Mouse (Mus musculus) myocyte (in vitro differentiated cells): Measurements from ENCODE around the gene Nfkbib. TPM values are rescaled to one million over a fixed set of nuclear protein-coding genes. Genes with fewer than 3 reads are reported as not detected.

Experiments
- H3K27me3 ChIP-seq: one replicate; pipeline ENCODE4 v1.6.1; 2011; ENCODE audit not compliant: control insufficient read depth, insufficient read depth, insufficient read length
- H3K36me3 ChIP-seq: one replicate; pipeline ENCODE4 v1.6.1; 2011; ENCODE audit not compliant: control insufficient read depth, insufficient read depth
- H3K4me2 ChIP-seq: one replicate; pipeline ENCODE4 v1.6.1; 2011; ENCODE audit warnings: low read depth, control low read depth
- H3K4me3 ChIP-seq: one replicate; pipeline ENCODE4 v1.5.1; 2011; ENCODE audit warnings: mild to moderate bottlenecking, control low read depth, moderate library complexity
- H3K79me2 ChIP-seq: one replicate; pipeline ENCODE4 v1.6.1; 2011; ENCODE audit not compliant: control insufficient read depth, insufficient read depth
- H3ac ChIP-seq: one replicate; pipeline ENCODE4 v1.6.1; 2011; ENCODE audit not compliant: control insufficient read depth, insufficient read length
- CEBPB ChIP-seq: IDR thresholded peaks from 2 replicates; pipeline ENCODE4 v1.6.1; 2011; ENCODE audit warnings: mild to moderate bottlenecking, moderate library complexity; ENCODE audit not compliant: poor library complexity, insufficient read depth, severe bottlenecking
- E2F4 ChIP-seq: IDR thresholded peaks from one replicate; pipeline ENCODE4 v1.6.1; 2011; ENCODE audit warnings: mild to moderate bottlenecking, control low read depth, moderate library complexity; ENCODE audit not compliant: insufficient read depth
- MAX ChIP-seq: IDR thresholded peaks from one replicate; pipeline ENCODE4 v1.6.1; 2011; ENCODE audit warnings: low read depth, mild to moderate bottlenecking, control low read depth
- MYOD1 ChIP-seq, 3 experiments: IDR thresholded peaks; one replicate each; pipeline ENCODE4 v1.6.1; 2011; ENCODE audit warnings: control low read depth in 2 of 3, low read depth in 2 of 3, mild to moderate bottlenecking in 2 of 3, moderate library complexity in 1 of 3; ENCODE audit not compliant: insufficient read length in 2 of 3, control insufficient read depth in 1 of 3
- MYOG ChIP-seq, 3 experiments: IDR thresholded peaks; one replicate each; pipeline ENCODE4 v1.6.1; 2011; ENCODE audit warnings: control low read depth in 2 of 3, low read depth in 2 of 3, mild to moderate bottlenecking in 2 of 3; ENCODE audit not compliant: insufficient read length in 2 of 3, control insufficient read depth in 1 of 3, insufficient read depth in 1 of 3
- POLR2A ChIP-seq: IDR thresholded peaks from one replicate; pipeline ENCODE4 v1.6.1; 2011; ENCODE audit warnings: low read depth, mild to moderate bottlenecking, control low read depth, moderate library complexity; ENCODE audit not compliant: insufficient read length
- POLR2AphosphoS2 ChIP-seq: IDR thresholded peaks from one replicate; pipeline ENCODE4 v1.6.1; 2011; ENCODE audit warnings: low read depth, control low read depth; ENCODE audit not compliant: insufficient read length
- REST ChIP-seq: IDR thresholded peaks from one replicate; pipeline ENCODE4 v1.6.1; 2011; ENCODE audit warnings: mild to moderate bottlenecking, control low read depth, moderate library complexity; ENCODE audit not compliant: insufficient read depth, insufficient read length
- SRF ChIP-seq: IDR thresholded peaks from one replicate; pipeline ENCODE4 v1.6.1; 2011; ENCODE audit warnings: low read depth; ENCODE audit not compliant: control insufficient read depth, insufficient read length
- TCF12 ChIP-seq: IDR thresholded peaks from one replicate; pipeline ENCODE4 v1.6.1; 2011; ENCODE audit warnings: mild to moderate bottlenecking, control low read depth; ENCODE audit not compliant: poor library complexity, insufficient read depth, severe bottlenecking
- TCF3 ChIP-seq: IDR thresholded peaks from one replicate; pipeline ENCODE4 v1.6.1; 2011; ENCODE audit warnings: low read depth, control low read depth; ENCODE audit not compliant: insufficient read length
- USF1 ChIP-seq: IDR thresholded peaks from one replicate; pipeline ENCODE4 v1.6.1; 2011; ENCODE audit warnings: low read depth, mild to moderate bottlenecking, control low read depth, moderate library complexity
- polyA plus RNA-seq: library from polyadenylated mRNA; unstranded; fragments of >200 nt; fragmentation: generic; extraction: Trizol; gene quantifications from one replicate; pipeline ENCODE4 v1.2.1, GENCODE M21; 2012; ENCODE audit warnings: missing spikeins

Gene Nfkbib
- polyA plus RNA-seq, 1 experiment = 59.3 TPM

DNA sequence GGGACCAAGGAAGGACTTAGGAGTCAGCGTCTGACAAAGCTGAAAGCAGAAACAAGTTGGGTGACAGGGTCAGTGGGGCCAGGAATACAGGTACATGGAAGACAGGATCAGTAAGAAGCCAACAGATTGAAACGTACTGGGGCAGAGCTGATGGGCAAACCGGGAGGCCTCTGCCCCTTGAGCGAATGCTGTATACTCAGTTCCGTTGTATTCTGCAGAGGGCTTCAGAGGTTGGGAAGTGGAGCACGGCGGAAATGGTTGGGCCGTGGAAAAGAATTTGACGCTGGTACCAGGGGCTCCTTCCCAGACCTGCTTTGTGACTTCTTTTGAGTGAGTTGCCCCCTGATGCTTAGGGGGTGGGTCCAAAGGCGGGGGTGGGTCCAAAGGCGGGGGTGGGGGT, 34.1 kb downstream of the Nfkbib start:
- Histone ChIP-seq H3K36me3 (peaks cover 13% of the 10 kb centered on the region), H3K4me2 (no peak overlapping the region), H3K79me2 (no peaks in the 10 kb centered on the region), H3ac (no peak overlapping the region), H3K4me3 (no peak overlapping the region), H3K27me3 (no peaks in the 10 kb centered on the region)
- no peak for TF ChIP-seq REST
- TF ChIP-seq TCF12 = no peak
- TF ChIP-seq POLR2A = no peak
- TF ChIP-seq CEBPB = no peak
- TF ChIP-seq TCF3 = no peak
- no peak for TF ChIP-seq MYOG (IDR thresholded peaks at IDR 0.05; ENCODE audit: control insufficient read depth in 1 of 3, insufficient read depth in 1 of 3, insufficient read length in 2 of 3, low read depth in 2 of 3)
- no peak for TF ChIP-seq SRF
- TF ChIP-seq USF1 = no peak
- TF ChIP-seq MAX = no peak
- no peak for TF ChIP-seq MYOD1 (IDR thresholded peaks at IDR 0.05; ENCODE audit: control insufficient read depth in 1 of 3, insufficient read length in 2 of 3, low read depth in 2 of 3)
- no peak for TF ChIP-seq POLR2AphosphoS2
- no peak for TF ChIP-seq E2F4

DNA sequence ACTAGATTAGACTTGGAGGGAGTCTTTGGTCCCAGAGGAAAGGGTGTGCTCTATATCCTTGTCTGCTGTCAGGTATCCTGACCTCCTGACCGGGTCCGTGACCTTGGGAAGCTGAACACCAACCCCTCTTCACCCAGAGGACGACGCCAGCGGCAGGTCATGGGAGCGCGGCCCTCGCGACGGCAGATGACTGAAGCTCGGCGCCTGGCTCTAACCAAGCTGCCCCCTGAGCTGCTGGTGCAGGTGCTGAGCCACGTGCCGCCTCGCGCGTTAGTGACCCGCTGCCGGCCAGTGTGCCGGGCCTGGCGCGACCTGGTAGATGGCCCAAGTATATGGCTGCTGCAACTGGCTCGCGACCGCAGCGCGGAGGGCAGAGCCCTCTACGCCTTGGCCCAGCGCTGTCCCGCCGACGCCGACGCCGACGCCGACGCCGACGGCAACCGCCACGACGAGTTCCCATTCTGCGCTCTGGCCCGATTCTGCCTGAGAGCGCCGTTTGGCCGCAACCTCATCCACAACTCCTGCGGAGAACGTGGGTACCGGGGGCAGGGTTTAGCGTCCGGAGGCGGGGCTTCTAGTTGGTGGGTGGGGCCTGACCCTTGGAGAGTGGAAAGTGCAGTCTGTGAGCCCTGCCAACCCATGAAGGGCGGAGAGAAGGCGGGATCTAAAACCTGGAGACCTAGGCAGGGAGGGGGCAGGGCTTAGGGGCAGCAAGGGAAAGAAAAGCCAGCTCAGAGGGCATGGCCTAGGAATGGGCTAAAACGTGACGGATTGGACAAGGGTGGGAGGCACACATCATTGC, 34.8 kb downstream of the Nfkbib start:
- Histone ChIP-seq H3K79me2 (no peaks in the 10 kb centered on the region), H3K4me2 (no peak overlapping the region), H3K27me3 (no peaks in the 10 kb centered on the region), H3K4me3 (no peak overlapping the region), H3ac (no peak overlapping the region), H3K36me3 (peaks cover 9% of the 10 kb centered on the region)
- TF ChIP-seq E2F4 (no peak), POLR2AphosphoS2 (no peak), MYOD1 (IDR thresholded peaks at IDR 0.05; ENCODE audit: control insufficient read depth in 1 of 3, insufficient read length in 2 of 3, low read depth in 2 of 3) (no peak), CEBPB (no peak), REST (no peak), TCF3 (no peak), POLR2A (no peak), TCF12 (no peak), MAX (no peak), MYOG (IDR thresholded peaks at IDR 0.05; ENCODE audit: control insufficient read depth in 1 of 3, insufficient read depth in 1 of 3, insufficient read length in 2 of 3, low read depth in 2 of 3) (no peak), USF1 (no peak), SRF (no peak)

GRCm38 (mm10) chr7:28727649-28728340, 39.5 kb downstream of the Nfkbib start:
- Histone ChIP-seq H3ac (no peak overlapping the region), H3K27me3 (no peaks in the 10 kb centered on the region), H3K4me2 (no peak overlapping the region), H3K4me3 (no peak overlapping the region), H3K79me2 (no peaks in the 10 kb centered on the region), H3K36me3 (peaks cover 26% of the 10 kb centered on the region)
- no peak for TF ChIP-seq E2F4
- peak in 1 of 3 experiments; percentile 26 for TF ChIP-seq MYOG (IDR thresholded peaks at IDR 0.05; ENCODE audit: control insufficient read depth in 1 of 3, insufficient read depth in 1 of 3, insufficient read length in 2 of 3, low read depth in 2 of 3)
- TF ChIP-seq POLR2A = no peak
- TF ChIP-seq MYOD1 (IDR thresholded peaks at IDR 0.05; ENCODE audit: control insufficient read depth in 1 of 3, insufficient read length in 2 of 3, low read depth in 2 of 3) = peak in 1 of 3 experiments; percentile 3
- TF ChIP-seq REST = no peak
- no peak for TF ChIP-seq SRF

DNA sequence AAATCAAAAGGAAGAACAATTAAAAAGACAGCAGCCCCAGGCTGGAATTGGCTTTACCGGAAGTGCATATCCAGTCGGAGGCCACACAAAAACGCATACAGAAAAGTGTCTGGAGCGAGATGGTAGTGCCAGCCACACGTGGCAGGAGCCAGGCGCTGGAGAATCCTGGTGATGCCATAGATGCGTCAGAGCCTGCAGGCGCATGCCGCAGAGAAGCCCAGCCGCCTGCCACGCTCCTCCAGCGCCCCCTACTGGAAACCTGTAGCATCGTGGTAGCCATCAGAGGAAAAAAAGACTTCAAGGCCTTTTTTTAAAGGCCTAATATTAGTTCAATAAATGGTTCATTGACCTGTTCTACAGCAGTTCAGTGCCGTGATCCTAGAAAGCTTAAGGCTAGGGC, 40.7 kb downstream of the Nfkbib start:
- Histone ChIP-seq H3K36me3 (peaks cover 26% of the 10 kb centered on the region), H3K4me3 (no peak overlapping the region), H3ac (no peak overlapping the region), H3K4me2 (no peak overlapping the region), H3K79me2 (no peaks in the 10 kb centered on the region), H3K27me3 (no peaks in the 10 kb centered on the region)
- no peak for TF ChIP-seq E2F4
- TF ChIP-seq MYOG (IDR thresholded peaks at IDR 0.05; ENCODE audit: control insufficient read depth in 1 of 3, insufficient read depth in 1 of 3, insufficient read length in 2 of 3, low read depth in 2 of 3) = no peak
- TF ChIP-seq REST = no peak
- no peak for TF ChIP-seq MAX

DNA sequence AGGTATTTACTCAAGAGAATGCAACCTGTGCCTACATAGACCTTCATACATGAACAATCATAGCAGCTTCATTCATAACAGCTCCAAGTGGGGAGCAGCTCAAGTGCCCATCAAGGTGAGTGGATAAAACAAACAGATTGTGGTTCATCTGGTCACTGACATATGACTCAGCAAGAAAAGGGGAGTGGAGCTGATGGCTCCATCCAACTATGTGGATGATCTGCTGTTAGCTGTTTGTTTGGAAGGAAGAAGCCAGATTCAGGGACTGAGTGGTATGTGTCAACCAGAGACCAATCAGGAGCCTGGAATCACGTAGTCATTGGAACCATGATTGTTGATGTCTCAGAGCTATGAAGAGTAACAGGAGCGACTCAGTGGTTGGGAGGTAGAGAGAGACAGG, 42.7 kb downstream of the Nfkbib start:
- Histone ChIP-seq H3K4me3 (no peak overlapping the region), H3K27me3 (no peaks in the 10 kb centered on the region), H3K79me2 (no peaks in the 10 kb centered on the region), H3K4me2 (no peak overlapping the region), H3ac (no peak overlapping the region), H3K36me3 (peaks cover 26% of the 10 kb centered on the region)
- TF ChIP-seq TCF3 = no peak
- no peak for TF ChIP-seq USF1
- no peak for TF ChIP-seq MYOG (IDR thresholded peaks at IDR 0.05; ENCODE audit: control insufficient read depth in 1 of 3, insufficient read depth in 1 of 3, insufficient read length in 2 of 3, low read depth in 2 of 3)
- TF ChIP-seq REST = no peak
- TF ChIP-seq SRF = no peak
- no peak for TF ChIP-seq MAX
- no peak for TF ChIP-seq TCF12
- TF ChIP-seq MYOD1 (IDR thresholded peaks at IDR 0.05; ENCODE audit: control insufficient read depth in 1 of 3, insufficient read length in 2 of 3, low read depth in 2 of 3) = no peak
- no peak for TF ChIP-seq CEBPB
- no peak for TF ChIP-seq POLR2AphosphoS2
